Mouse (Mus musculus) forelimb bud, embryonic 11.5 days (tissue): ENCODE data around the gene Vmn1r23.
"Not testable (repeated sequence)": the region's sequence is repeated elsewhere in the genome, so short reads cannot be mapped to it uniquely, and the experiment has no call there.

Source experiments
- DNase-seq: peaks from one replicate; pipeline ENCODE4 v3.0.0-alpha.2; 2012; ENCODE audit warnings: low read depth, low spot score

The Vmn1r23 gene

DNA sequence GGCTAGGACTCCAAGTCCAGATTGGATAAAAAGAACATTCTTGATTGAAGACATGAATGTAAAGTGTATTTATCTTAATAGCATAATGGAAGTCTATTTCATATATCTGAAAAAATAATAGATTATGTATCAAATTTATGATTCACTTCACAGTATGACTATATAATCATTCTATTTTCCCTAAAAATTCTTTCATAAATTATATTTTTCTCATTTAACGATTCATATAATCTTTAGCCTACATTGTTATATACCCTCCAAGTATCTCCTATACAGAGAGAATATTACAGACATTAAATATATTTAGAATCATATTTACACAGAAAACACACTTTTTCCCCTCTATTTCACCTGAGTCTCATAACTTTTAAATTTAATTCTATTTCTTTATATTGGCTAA lies at the start of gene Vmn1r23:
Vmn1r23 (minus strand) TSS at position 101 of the 400 bp plus-strand sequence.
- no peak for DNase-seq

DNA sequence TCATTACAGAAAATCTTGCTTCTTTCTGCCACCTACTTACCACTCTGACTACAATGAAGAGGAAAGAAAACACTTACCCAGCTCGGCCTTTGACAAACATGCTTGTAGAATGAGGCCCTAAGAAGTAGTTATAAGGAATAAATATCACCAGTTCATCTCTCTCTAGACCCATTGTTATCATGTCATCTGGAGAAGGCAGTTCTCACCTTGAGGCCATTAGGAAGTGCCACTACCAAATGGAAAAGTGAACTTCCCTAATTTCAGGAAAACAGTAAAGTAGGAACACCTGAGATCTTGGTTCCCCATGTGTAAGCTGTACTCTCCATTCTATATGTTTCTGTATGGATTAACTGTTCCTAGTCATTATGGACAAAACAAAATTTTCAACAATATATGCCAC lies 34.8 kb upstream of the Vmn1r23 start, which contains the start of gene Vmn1r24:
Vmn1r24 (minus strand) TSS at position 101 of the 400 bp plus-strand sequence.
- DNase-seq: not testable (repeated sequence)

- DNase-seq: no peak
Observed at GRCm38 (mm10) chr6:57907928-57908327, 18.7 kb downstream of the Vmn1r23 start, which contains the start of gene Vmn1r22. Gene Vmn1r22, minus strand, starts transcription at chr6:57908028.
